Mouse (Mus musculus) forebrain, embryonic 10.5 days (tissue): ENCODE results near the gene Clec2i. TPM values are rescaled to one million over a fixed set of nuclear protein-coding genes. Genes with fewer than 3 reads are reported as not detected.

Source experiments
- DNase-seq: peaks from one replicate; pipeline ENCODE4 v3.0.0-alpha.2; 2017; ENCODE audit warnings: low spot score; ENCODE audit errors: extremely low spot score
- H3K27ac ChIP-seq: fragments of 300-500 bp; sonication (generic); 2 replicates; pipeline ENCODE4 v1.5.1; 2016; ENCODE audit warnings: mild to moderate bottlenecking
- H3K27me3 ChIP-seq: fragments of 300-500 bp; sonication (generic); 2 replicates; pipeline ENCODE4 v1.6.1; 2016; ENCODE audit warnings: mild to moderate bottlenecking; ENCODE audit not compliant: poor library complexity, severe bottlenecking
- H3K36me3 ChIP-seq: fragments of 300-500 bp; sonication (generic); replicated peaks from 2 replicates; pipeline ENCODE4 v1.6.1; 2016; ENCODE audit warnings: mild to moderate bottlenecking, moderate library complexity
- H3K4me1 ChIP-seq: fragments of 300-500 bp; sonication (generic); 2 replicates; pipeline ENCODE4 v1.6.1; 2016
- H3K4me3 ChIP-seq: fragments of 300-500 bp; sonication (generic); 2 replicates; pipeline ENCODE4 v1.5.1; 2016; ENCODE audit warnings: mild to moderate bottlenecking, moderate library complexity
- H3K9me3 ChIP-seq: fragments of 300-500 bp; sonication (generic); 2 replicates; pipeline ENCODE4 v1.6.1; 2016; ENCODE audit warnings: mild to moderate bottlenecking, moderate library complexity
- WGBS: fragments of 180-500 bp; shearing (Covaris S2); methylation state at CpG from one replicate; pipeline ENCODE4 v1.1.7; 2016; 5-methylcytosine and 5-hydroxymethylcytosine counted together
- polyA plus RNA-seq: library from polyadenylated mRNA; unstranded; fragments of >200 nt; fragmentation: Nextera tagmentation; extraction: Ambion mirVana; gene quantifications from 2 replicates; pipeline ENCODE4 v1.2.1, GENCODE M21; 2016

The Clec2i gene
- polyA plus RNA-seq, 1 experiment from 2014 or later, result not detected

DNA sequence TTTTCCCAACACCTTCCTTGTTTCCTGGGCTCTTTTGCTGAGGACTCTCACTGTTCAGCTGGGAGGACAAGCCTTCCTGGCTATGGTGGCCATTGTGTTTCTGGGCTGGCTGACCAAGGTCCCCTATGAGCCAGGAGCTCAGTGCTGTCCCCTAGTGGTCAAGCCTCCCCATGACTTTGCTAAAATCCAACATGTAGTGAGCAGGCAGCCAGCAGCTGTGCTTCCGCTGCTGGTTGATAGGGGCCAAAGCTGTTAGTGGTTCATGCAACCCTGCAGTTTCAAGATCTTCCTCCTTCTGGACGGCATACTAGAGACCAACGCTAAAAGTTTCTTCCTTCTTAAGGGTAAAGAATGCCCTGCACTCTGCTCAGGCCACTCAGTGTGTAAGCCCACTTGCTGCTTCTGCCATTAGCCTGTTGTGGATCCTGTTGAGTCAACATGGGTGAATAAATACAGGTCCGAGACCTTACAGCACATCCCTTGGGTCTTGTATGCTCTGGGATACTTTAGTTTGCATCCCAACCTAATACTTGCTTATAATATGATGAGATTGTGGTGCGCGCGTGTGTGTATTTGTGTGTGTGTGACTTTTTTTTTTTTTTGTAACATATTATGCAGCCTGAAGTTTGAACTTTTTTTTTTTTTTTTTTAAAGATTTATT lies 41.9 kb upstream of the Clec2i start:
- Histone ChIP-seq H3K27ac (peak overlapping the region; percentile 58; the same call in 1 of the 2 replicates), H3K27me3 (peaks cover 4% of the 10 kb centered on the region; the same call in 1 of the 2 replicates), H3K36me3 (no peaks in the 10 kb centered on the region), H3K4me1 (peaks cover 30% of the 10 kb centered on the region), H3K9me3 (no peaks in the 10 kb centered on the region), H3K4me3 (peak overlapping the region; percentile 27)
- WGBS, result 32% methylated on average over 7 of the region's 7 CpGs
- peak; percentile 93 for DNase-seq

DNA sequence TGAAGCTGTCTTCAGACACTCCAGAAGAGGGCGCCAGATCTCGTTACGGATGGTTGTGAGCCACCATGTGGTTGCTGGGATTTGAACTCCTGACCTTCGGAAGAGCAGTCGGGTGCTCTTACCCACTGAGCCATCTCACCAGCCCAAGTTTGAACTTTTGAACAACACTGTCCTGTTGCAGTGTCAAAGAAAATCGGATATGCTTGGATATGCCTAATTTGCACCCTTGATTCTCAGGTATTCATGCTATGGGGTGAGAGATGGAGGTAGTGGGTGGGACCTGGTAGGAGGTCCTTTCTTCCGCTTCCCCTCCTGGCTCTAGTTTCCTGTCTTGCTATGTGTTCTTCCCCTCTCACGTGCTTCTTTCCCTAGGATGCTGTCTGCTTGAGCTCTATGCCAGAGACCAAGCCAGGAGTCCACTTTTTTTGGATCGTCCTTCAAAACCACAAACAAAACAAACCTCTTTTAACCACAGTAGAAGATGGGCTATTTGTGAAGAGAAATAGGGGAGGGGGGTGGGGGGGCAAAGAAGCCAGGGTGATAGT lies 41.3 kb upstream of the Clec2i start:
- DNase-seq, result no peak
- peaks cover 4% of the 10 kb centered on the region; the same call in 1 of the 2 replicates for H3K27me3 ChIP-seq
- peaks cover 30% of the 10 kb centered on the region for H3K4me1 ChIP-seq
- no peak overlapping the region for H3K4me3 ChIP-seq
- WGBS, result 64% methylated on average over 8 of the region's 9 CpGs
- no peaks in the 10 kb centered on the region for H3K9me3 ChIP-seq
- no peaks in the 10 kb centered on the region for H3K36me3 ChIP-seq
- no peak overlapping the region for H3K27ac ChIP-seq

DNA sequence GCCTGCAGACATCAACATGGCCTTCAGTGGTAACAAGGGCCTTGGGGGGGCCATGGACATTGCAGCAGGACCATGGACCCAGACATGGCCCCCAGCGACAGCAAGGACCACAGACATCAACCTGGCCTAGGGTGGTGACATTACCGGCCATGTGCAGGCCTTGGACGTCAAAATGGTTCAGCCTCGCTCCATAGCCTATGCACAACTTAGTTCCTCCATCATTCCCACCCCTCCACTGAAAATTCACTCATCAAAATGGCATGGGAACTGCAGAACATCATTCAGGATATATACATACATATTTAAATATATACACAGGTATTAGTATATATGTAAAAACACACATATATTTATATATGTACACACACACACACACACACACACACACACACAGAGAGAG lies 40.0 kb upstream of the Clec2i start:
- WGBS, result 90% methylated on average over 4 of the region's 4 CpGs

DNA sequence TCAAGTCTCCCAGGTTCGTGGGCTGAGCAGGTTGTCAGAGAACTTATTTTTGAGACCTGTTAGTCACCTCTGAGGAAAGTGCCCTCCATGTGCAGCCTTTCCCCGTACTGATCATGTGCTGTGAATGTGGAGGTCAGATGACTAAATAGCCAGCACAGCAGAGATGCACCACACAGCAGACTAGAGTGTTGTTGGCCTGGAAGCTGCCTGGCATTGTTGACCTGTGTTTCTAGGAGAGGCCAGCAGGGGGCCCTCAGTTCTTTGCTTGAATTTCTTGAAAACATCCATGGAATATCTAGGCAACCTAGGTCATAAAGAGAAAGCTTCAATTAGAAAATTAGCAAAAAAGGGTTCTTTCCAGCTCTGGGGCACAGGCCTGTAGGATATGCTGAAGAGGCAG lies 37.5 kb upstream of the Clec2i start:
- WGBS, result 56% methylated on average over 2 of the region's 2 CpGs
- Histone ChIP-seq H3K4me1 (peaks cover 10% of the 10 kb centered on the region), H3K4me3 (no peak overlapping the region), H3K27me3 (no peaks in the 10 kb centered on the region), H3K36me3 (no peaks in the 10 kb centered on the region), H3K9me3 (no peaks in the 10 kb centered on the region), H3K27ac (no peak overlapping the region)
- peak; percentile 55 for DNase-seq

More for the DNA sequence above, 40.0 kb upstream of the Clec2i start:
- Histone ChIP-seq H3K36me3 (no peaks in the 10 kb centered on the region), H3K27me3 (no peaks in the 10 kb centered on the region), H3K27ac (no peak overlapping the region), H3K4me1 (peaks cover 18% of the 10 kb centered on the region), H3K9me3 (no peaks in the 10 kb centered on the region), H3K4me3 (no peak overlapping the region)
- no peak for DNase-seq

DNA sequence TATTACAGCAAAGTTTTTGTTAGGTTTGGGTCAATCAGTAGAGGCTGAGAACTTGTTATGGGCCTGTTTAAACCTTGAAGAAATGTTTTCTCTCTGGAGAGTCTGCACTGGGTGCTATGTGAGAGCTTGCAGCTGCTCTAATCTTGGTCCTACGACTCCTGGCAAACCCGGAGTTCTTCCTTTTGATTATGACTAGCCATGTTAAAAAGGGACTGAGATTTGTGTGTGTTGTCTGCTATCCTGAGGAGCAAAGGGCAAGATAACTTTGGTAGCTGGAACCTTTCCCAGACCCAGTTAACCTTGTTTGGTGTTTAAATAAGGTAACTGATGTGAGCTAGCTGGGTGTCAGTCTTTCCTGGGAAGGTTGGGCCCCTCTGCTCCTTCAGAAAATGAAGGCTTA lies 36.7 kb upstream of the Clec2i start:
- Histone ChIP-seq H3K27ac (no peak overlapping the region), H3K36me3 (no peaks in the 10 kb centered on the region)
- WGBS, result 78% methylated on average over 2 of the region's 2 CpGs

DNA sequence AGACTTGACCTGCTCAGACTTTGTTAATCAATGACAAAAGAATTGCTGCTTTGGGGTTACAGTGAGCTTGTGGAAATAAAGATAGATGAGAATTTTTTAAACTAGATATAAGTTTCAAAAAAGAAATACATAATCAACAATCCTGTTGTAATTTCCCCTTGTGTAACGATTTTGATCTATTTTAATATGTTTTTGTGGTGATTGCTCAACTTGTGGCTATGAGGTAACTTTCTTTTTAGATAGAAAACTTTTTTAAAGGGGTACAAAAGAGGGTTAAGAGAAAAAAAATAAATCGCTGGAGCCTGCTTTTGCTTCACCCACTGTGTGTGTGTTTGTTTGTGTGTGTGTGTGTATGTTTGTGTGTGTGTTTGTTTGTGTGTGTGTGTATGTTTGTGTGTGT lies 36.2 kb upstream of the Clec2i start:
- no peaks in the 10 kb centered on the region for H3K27me3 ChIP-seq
- no peaks in the 10 kb centered on the region for H3K9me3 ChIP-seq
- no peaks in the 10 kb centered on the region for H3K36me3 ChIP-seq
- H3K4me1 ChIP-seq, result peaks cover 4% of the 10 kb centered on the region
- 93% methylated on average over 2 of the region's 2 CpGs for WGBS
- H3K27ac ChIP-seq, result no peak overlapping the region
- H3K4me3 ChIP-seq, result no peak overlapping the region
- DNase-seq, result no peak

More for the DNA sequence above, 36.7 kb upstream of the Clec2i start:
- no peaks in the 10 kb centered on the region for H3K9me3 ChIP-seq
- no peak overlapping the region for H3K4me3 ChIP-seq
- DNase-seq, result no peak
- no peaks in the 10 kb centered on the region for H3K27me3 ChIP-seq
- peaks cover 4% of the 10 kb centered on the region for H3K4me1 ChIP-seq

DNA sequence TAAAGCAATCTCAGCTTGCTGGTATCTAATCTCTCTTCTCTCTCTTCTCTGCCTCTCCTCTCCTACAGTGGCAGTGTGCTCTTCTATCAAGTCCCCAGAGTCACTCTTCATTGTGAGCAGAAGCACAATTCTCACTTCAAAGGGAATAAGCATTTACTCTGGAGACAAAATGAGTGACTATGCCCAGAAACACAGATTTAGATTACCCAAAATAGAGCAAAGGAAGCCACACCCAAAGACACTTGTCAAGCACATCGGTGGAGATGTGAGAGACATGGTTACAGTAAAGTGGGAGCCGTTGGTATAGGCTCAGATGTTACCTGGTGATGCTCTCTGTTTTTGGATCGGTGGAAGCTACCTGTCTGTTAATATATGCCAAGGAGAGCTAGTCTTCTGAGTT lies 34.6 kb upstream of the Clec2i start:
- no peak for DNase-seq
- Histone ChIP-seq H3K27ac (no peak overlapping the region), H3K4me3 (no peak overlapping the region), H3K27me3 (no peaks in the 10 kb centered on the region), H3K9me3 (no peaks in the 10 kb centered on the region), H3K4me1 (peaks cover 4% of the 10 kb centered on the region), H3K36me3 (no peaks in the 10 kb centered on the region)
- 88% methylated on average over 3 of the region's 3 CpGs for WGBS

DNA sequence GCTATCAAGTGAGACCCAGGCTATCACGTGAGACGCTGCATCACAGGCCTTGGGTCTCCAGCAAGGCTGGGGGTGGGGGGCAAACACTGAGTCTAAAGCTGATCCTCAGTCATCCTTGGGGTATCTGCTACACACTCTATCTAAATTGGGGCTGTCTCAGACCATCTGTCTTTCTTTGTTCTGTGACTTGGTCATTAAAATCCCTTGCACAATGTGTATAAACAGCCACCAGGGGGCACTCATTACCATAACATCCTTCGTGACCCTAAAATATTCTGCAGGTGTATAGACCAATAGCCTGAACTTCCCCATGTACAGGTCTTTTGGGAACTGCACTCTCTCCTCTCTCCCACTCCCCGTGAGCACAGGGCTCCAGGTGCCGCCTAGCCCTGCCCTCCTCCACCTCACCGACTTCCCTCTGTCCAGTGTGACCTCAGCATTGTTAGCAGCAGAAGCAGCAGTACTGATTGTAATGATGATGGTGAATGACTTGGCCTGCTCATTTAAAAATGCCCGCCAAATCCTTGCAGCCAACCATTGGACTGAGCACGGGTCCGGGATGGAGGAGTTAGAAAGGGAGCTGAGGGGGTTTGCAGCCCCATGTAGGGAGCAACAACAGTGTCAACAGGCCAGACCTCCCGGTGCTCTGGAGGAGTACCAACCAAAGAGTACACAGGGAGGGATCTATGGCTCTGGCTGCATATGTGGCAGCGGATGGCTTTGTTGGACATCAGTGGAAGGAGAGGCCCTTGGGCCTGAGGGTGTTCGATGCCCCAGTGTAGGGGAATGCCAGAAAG lies 33.2 kb upstream of the Clec2i start:
- DNase-seq, result peak; percentile 70
- Histone ChIP-seq H3K9me3 (no peaks in the 10 kb centered on the region), H3K4me3 (peak overlapping the region; percentile 19; the same call in 1 of the 2 replicates), H3K4me1 (peaks cover 4% of the 10 kb centered on the region), H3K36me3 (no peaks in the 10 kb centered on the region), H3K27me3 (no peaks in the 10 kb centered on the region), H3K27ac (peak overlapping the region; percentile 77)
- 44% methylated on average over 12 of the region's 12 CpGs for WGBS

DNA sequence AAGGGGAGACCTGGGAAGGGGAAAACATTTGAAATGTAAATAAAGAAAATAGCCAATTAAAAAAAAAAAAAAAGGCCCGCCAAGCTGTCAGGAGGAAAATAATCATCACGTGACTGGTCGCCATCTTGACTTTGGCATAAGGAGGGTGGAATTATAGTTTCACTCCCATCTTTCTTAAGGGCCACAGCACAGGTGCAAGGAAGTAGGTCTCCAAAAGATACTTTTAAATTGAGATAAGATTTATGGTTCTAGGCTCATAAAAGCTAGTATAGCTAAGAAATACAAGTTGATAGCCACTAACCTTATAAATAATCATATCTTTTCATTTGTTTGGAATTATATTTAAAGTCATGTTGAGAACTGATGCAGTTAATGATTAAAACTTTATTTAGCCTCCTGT lies 32.5 kb upstream of the Clec2i start:
- H3K4me3 ChIP-seq, result no peak overlapping the region
- H3K27ac ChIP-seq, result no peak overlapping the region
- peaks cover 4% of the 10 kb centered on the region for H3K4me1 ChIP-seq
- 98% methylated on average over 3 of the region's 3 CpGs for WGBS
- no peak for DNase-seq
- no peaks in the 10 kb centered on the region for H3K36me3 ChIP-seq
- H3K9me3 ChIP-seq, result no peaks in the 10 kb centered on the region
- H3K27me3 ChIP-seq, result no peaks in the 10 kb centered on the region

DNA sequence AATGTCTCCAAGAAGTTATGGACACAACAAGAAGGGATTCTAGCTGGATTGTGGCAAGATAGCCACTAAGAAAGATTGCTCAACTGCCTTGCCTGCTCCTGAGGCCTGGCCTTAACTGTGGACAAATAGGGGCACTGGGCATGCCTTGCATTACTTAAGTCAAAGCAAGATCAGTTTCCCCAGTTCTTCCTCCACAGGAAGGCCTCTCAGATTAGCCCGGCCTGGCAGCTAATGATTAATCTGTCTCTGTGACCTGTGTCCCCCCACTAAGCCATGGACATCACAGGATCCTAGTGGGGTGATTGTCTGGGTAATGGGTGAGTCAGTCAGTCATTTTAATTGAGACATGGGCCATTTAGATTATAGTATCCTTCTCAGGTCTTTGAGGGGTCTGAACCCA lies 31.9 kb upstream of the Clec2i start:
- Histone ChIP-seq H3K27me3 (no peaks in the 10 kb centered on the region), H3K36me3 (no peaks in the 10 kb centered on the region), H3K27ac (no peak overlapping the region), H3K4me1 (peaks cover 4% of the 10 kb centered on the region), H3K9me3 (no peaks in the 10 kb centered on the region), H3K4me3 (no peak overlapping the region)
- 80% methylated on average over 1 of the region's 1 CpGs for WGBS
- DNase-seq, result no peak

DNA sequence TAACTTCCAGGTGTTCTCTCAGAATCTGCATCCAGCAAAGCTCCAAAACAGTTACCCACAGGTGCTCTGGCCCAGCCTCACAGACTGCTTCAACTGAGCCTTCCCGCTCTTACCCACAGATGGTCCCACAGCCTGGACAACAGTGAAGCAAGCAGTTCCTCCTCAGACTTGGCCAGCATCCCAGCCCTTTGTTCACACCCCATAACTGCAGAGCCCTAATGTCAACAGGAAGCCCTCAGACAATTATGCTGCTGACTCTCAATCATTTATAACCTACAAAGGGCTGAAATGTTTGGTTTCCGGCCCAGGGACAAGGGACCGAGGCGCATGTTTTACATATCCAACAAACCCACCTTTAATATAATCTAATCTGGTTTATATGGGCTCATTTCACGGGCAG lies 31.1 kb upstream of the Clec2i start:
- Histone ChIP-seq H3K9me3 (no peaks in the 10 kb centered on the region), H3K27ac (no peak overlapping the region), H3K4me3 (no peak overlapping the region), H3K36me3 (no peaks in the 10 kb centered on the region), H3K27me3 (no peaks in the 10 kb centered on the region), H3K4me1 (peaks cover 4% of the 10 kb centered on the region)
- DNase-seq, result no peak
- WGBS, result 93% methylated on average over 5 of the region's 5 CpGs

DNA sequence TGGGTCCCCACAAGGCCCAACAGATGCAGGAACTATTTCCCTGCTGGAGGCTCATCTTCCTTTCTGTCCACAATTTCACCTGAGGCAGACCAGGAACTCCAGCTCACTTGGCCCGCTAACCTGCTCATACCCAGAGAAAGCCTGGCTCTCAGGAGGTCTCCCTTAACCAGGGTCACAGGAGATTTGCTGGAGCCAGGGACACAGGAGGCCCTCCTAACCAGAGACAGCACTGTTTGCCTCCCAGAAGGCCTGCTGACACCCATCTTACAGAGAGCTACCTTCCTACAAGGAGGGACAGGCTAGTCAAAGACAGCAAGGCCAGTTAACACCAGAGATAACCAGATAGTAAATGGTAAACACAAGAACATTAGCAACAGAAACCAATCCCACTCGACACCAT lies 29.4 kb upstream of the Clec2i start:
- H3K27ac ChIP-seq, result no peak overlapping the region
- peaks cover 4% of the 10 kb centered on the region for H3K4me1 ChIP-seq
- H3K4me3 ChIP-seq, result no peak overlapping the region
- no peaks in the 10 kb centered on the region for H3K36me3 ChIP-seq
- 88% methylated on average over 2 of the region's 2 CpGs for WGBS
- DNase-seq, result no peak
- H3K9me3 ChIP-seq, result no peaks in the 10 kb centered on the region
- no peaks in the 10 kb centered on the region for H3K27me3 ChIP-seq

DNA sequence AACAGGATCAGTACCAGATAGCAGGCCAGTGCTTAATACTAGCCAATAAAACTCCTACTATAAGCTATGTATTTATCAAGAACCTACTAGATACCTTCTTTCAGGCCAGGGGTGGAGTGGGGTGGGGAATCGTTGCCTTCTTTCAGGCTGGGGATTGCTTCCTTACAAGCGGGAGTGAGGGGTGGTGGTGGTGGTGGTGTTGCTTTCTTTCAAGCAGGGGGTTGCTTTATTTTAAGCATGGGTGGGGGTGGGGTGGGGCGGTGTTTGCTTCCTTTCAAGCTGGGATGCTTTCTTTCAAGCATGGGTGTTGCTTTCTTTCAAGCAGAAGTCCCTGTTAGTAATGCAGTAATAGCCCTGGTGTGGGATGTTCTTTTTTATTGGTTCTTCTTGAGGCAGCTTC lies 18.5 kb upstream of the Clec2i start:
- peaks cover 7% of the 10 kb centered on the region for H3K4me1 ChIP-seq
- H3K9me3 ChIP-seq, result no peaks in the 10 kb centered on the region
- no peak for DNase-seq
- H3K4me3 ChIP-seq, result no peak overlapping the region
- H3K36me3 ChIP-seq, result no peaks in the 10 kb centered on the region
- WGBS, result 9% methylated on average over 3 of the region's 3 CpGs
- H3K27ac ChIP-seq, result no peak overlapping the region
- no peaks in the 10 kb centered on the region for H3K27me3 ChIP-seq
